Mouse (Mus musculus): ENCODE data around the gene Defb26. TPM values are rescaled to one million over a fixed set of nuclear protein-coding genes. Genes with fewer than 3 reads are reported as not detected.
A peak's percentile ranks its signal among the peaks of the same experiment; 100 is the strongest.

Defb26 gene
- total RNA-seq (2021): not detected in 2 replicates
- long read RNA-seq, experiment 1: 0 reads
- long read RNA-seq, experiment 2: 0 reads

DNA sequence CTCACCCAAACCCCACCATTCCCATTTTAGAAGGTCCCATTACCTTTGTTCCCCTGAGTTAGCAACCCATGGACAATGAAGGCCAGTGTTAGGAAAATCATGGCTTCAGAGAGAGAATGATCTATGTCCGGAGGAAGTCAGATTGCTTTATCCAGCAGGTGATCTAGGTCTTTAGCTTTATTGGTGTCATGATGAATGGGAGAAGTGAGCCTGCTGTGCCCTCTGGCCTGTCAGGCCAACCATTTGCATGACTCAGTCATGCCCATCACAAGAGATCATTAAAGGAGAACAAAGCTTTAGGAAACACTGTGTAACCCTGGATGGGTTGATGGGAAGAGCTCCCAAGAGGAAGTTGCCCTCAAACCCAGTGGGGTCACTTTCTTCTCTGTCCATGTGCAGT is at the start of gene Defb26:
Gene Defb26, minus strand, starts transcription at position 101 of the 400 bp plus-strand sequence.
- DNase-seq: no peak

DNA sequence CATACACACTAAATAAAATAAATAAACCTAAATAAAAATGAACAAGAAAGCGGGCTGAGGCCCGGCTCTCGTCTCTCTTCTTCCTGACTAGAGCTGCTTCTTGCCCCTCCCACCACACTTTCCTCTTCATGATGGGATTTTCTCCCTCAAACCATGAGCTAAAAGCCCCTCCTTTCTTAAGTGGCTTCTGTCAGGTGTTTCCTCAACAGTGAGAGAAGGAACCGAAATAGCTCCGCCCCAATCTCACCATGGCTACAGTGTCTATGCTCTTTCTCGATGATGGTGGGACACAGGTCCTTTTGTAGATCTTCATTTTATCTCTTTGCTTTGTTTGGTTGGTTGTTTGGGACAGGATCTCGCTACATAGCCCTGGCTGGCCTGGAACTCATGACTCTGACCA is 45.2 kb upstream of the Defb26 start:
- no peak for DNase-seq

DNA sequence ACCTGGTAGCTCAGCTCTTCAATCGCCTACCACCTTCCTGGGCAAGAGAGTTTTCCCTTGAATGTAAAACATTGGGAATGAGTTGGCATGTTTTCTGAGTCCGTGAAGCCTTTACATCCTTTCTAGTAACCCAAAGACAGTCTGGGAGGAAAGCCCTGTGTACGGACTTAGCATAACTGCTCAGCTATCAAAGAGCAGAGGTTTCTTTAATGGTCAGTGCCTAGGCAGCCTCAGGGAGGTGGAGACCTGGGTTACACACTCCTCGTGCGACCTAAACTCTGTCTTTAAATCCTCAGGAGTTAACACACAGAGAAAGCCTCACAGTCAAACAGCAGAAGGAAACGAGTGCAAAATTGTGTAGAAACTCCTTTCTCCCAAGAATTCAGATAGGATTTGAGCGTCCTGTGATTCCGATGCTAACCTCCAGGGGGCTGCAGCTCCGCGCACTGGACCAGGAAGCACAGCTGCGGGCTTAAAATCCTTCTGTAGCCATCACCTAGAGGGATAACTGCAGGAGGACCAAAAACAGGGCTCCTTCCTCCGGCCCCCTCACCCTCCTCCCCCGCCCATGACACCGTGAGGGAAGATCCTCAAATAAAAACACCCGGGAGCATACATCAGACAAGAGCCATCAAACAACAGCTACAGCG is 42.4 kb upstream of the Defb26 start:
- DNase-seq: peak; percentile 80

DNA sequence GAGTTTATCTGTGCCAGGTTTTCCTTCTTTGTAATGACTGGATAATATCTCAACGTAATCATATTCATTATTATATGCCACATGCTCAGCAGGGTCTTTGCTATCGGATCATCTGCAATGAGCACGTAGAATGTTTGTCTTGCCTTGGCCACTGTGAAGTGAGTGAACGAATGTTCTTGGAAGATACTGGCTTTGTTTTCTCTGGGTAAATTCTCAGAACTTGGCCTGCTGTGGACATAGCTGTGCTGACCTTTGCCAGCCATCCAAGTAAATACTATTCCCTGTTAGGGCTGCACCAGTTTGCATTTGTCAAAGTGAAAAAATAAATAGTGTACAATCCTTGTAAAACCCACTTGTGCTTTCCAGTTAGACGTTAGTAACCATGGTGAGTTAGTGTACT is 36.6 kb upstream of the Defb26 start:
- no peak for DNase-seq

DNA sequence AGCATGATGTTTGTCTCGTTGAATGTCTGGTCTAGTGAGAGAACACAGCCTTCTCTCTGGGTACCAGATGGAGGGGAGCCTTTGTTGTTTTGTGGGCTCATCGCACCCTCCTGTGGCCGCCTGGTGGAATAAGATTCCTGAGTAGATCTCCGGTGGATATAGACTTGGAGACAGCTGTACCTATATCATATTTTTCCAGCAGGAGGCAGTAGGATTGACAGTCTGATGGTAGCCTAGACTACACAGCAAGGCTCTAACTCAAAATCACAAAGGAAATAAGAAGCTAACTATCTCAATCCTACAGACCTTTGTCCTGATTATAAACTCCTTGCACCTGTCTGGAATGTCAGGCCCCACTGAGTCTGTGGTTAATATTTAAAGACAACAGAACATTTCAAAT is 33.2 kb upstream of the Defb26 start:
- peak; percentile 83 for DNase-seq

DNA sequence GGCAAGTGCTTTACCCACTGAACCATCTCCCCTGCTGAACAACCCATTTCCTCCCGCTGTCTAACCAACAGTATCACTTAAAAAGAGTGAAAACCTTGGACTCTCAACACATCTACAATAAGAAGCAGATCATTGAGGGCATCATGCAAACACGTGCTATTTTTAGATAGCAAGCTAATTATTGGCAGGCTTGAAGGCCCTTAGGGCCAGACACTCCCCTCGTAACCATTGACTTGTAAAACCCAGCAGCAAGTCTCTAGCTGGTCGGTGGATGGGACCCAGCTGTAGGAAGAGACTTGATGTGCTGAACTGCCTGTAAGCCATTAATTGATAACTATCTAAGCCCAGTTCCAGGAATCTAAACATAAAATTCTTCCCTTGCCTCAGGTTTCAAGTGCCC is 32.0 kb upstream of the Defb26 start:
- no peak for DNase-seq

DNA sequence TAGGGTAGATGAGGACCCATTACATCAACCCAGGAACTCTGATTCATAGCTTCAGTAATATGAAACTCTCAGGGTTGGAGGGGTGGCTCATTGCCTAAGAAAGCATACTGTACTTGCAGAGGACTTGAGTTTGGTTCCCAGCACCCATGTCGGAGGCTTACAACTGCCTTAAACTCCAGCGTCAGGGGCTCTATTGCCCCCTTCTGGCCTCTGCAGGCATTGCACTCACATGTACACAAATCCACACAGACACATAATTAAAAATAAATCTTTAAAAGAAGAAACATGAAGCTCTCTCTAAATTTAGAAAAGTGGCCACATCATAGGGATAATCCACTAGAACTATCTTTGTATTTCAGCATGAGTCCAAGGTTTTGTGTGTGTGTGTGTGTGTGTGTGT is 31.4 kb upstream of the Defb26 start:
- no peak for DNase-seq

DNA sequence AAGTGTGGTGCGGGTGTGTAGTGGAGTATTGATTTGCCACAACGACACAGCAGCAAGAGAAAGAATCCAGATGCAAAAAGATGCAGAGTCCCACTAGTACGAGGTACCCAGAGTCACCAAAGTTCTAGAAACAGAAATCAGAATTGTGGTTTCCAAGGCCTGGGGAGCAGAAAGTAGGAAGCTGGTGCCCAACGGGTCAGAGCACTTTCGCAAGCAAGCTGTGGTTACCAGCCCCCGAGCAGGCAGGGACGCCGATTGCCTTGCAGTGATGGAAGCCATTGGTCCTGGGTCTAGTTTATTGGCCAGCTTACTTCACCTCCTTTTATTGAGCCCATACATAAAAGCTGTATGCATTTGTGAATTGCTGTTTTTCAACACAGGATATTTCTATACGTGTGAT is 30.5 kb upstream of the Defb26 start:
- no peak for DNase-seq

DNA sequence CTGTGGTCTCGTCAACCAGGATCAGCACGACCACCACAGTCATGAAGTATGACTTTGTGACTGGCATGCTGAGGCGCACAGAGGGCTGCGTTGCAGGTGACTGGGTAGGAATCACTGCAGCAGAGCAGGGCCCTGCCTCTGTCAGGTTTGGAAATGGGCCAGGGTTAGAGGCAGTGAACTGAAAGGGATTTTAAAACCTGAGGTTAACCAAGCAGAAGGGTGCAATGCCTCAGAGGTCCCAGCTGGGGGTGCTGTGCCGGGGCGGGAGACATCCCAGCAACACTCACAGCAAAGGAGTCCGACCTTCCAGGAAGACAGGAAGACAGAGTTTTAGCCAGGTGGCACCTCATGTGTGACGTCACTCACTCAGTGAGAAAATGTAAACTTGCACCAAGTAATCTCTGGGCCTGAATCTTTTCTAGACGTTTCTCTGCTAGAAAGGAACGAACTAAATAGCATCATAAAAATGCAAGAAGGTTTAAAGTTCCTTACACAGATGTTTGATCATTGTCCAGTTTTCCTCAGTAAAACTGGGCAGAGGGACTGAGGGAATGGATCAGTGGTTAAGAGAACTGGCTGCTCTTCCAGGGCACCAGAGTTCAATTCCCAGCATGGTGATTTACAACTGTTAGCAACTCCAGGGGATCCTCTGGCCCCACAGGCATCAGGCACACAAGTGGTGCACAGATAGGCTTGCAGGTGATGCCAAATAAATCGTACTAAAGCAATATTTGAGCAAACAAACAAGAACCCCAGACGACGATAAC is 28.6 kb upstream of the Defb26 start, which contains the start of gene Defb29:
Gene Defb29, minus strand, starts transcription at position 155 of the 767 bp plus-strand sequence.
- DNase-seq: no peak

DNA sequence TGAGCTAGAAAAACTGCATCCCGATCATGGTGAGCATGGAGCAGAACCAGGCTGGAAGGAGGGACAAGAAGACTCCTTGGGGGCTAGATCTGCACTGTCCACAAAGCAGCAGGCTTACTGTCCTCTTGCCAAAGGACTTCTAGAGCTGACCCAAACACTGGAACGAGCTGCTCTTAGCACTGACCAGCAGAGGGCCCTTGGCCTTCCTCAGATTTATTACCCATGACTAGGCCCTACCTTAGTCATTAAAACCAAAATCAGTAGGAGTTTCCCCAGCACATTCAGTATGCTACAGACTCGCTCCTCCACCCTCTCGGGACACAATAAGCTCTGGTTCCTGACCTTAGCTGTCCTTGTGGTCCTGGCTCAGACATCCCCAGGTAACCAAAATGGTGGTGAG is 6.5 kb upstream of the Defb26 start, which contains the start of gene Defb28:
Gene Defb28, plus strand, starts transcription at position 275 of the 400 bp plus-strand sequence.
- peak; percentile 59 for DNase-seq

DNA sequence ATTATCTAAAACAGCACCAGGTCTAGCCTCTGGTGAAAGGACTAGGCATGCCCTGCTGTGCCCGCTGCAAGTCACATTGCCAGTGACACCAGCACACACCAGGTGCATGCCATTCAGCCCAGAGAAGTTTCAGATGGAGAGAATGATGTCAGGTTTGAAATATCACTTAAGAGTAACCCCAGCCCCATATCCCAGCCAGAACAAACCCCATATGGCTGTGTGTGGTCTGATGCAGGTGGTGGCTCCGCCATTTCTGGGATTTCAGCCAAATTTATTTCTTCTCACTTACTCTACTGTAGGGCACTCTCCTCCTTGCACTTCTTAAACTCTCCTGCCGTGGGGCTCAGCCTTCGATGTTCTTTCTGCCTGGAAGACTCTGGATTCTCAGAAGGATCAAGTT is 4.6 kb upstream of the Defb26 start:
- DNase-seq: no peak

DNA sequence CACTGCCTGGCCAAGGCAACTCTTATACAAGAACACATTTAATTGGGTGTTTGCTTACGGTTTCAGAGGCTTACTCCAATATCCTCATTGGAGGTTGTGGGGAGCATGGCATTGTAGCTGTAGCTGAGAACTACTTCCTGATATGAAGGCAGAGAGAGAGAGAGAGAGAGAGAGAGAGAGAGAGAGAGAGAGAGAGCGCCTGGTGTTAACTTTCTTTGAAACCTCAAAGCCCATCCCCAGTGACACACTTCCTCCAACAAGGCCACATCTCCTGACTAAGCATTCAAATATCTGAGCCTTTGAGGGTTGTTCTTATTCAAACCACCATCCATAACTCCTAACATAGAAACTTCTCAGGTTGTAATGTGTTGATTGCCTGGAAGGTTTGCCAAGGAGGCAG is 7.5 kb downstream of the Defb26 start:
- DNase-seq: no peak

DNA sequence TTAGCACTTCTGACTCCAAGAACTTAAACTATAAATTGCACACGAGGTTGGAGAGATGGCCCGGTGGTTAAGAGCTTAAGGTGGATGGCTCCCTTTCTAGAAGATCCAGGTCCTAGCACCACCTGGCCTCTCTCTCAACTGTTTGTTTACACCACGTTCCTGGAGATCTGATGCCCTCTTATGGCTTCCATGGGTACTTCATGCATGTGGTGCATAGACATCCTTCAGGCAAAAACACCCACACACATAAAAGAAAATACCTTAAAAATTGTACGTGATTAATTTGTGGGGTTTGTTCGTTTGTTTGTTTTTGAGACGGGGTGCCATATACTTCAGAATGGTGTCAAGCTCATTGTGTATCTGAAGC is 10.6 kb downstream of the Defb26 start:
- DNase-seq: no peak

DNA sequence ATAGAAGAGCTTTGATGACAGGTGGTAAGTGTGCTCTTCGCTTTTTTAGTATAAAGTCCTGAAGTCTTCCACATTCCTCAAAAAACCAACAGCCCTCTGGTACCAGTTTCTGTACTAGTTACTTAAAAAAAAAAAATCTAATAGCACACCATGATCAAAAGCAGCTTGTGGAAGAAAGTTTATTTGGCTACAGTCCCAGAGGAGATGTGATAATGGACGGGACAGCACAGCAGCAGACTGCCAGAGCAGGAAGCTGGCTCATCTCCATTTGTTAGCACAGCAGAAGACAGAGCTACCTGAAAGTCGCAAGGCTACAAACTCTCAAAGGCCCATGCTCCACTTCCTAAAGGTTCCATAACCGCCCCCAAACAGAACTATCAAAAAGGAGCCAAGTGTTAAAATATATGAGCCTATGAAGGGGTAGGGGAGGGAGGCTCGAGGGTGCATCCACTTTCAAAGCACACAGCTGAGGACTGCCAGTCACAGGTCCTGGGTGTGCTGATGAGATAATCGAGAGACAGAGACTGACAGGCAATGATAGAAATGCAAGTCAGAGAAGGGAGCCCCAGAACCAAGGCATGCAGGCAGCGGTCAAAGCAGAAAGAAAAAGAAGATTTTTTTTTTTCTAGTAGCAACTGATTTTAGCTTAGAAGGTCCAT is 11.2 kb downstream of the Defb26 start:
- DNase-seq: no peak

DNA sequence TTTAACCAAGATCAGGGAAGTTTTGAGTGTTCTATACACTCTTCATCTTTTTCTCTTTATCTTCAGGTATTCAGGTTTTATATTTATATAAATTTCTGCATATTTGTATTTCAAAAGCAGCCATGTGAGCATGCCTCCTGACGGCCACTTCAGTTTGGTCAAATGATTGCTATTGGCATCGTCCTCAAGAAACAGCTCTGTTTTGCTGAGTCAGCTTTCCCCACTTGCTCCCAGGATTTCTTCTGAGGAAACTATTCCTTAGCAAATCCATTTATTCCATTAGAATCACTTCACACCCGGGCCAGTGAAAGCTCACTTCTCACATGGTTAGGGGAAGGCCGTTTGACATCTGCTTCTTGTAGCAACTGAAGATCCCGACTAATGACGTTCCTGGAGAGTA is 13.5 kb downstream of the Defb26 start:
- no peak for DNase-seq

DNA sequence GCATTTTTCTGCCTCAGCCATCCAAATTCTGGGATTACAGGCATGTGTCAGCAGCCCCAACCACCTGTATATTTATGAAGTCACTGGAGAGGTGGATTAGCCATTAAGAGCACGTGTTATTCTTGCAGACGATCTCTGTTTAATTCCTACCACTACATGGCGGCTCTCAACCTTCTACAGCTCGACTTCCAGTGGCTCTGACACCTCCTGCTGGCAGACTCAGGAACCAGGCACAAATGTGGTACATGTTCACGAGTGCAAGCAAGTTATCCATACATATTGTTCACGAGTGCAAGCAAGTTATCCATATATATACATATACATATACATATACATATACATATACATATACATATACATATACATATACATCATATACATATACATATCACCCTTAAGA is 18.3 kb downstream of the Defb26 start:
- no peak for DNase-seq

DNA sequence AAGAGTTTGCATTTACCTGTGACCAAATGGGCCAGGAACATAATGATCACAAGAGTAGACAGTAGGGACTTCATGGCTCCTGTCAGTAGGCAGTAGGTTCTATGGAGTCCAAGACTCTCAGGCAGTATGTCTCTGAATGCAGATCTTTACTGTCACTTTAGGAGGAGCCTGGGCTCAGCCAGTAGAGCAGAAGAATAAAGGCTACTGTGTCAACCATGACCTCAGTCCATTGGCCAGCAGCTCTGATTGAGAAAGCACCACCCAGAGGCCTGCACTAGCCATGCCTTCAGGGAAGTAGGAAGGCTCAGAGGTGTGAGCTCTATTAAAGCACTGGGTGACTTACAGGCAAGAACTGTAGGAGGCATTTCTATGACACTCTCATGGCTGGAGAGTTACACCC is 21.5 kb downstream of the Defb26 start, which contains the start of gene Defb22:
Gene Defb22, minus strand, starts transcription at position 101 of the 400 bp plus-strand sequence.
- no peak for DNase-seq

DNA sequence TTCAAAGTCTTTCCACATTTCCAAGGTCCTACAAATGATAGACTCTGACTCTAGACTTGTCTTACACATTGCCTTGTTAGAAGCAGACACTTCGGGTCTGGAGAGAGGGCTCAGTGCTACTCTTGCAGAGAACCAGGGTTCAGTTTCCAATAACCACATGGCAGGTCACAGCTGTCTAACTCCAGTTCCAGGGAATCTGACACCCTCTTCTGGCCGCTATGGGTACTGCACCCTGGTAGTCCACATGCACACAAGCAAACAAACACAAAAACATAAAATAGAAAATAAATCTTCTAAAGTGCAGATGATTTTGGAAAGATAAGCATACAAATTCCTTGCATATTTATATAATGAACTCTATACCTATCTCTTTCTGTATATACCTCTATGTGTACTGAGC is 24.5 kb downstream of the Defb26 start:
- no peak for DNase-seq

DNA sequence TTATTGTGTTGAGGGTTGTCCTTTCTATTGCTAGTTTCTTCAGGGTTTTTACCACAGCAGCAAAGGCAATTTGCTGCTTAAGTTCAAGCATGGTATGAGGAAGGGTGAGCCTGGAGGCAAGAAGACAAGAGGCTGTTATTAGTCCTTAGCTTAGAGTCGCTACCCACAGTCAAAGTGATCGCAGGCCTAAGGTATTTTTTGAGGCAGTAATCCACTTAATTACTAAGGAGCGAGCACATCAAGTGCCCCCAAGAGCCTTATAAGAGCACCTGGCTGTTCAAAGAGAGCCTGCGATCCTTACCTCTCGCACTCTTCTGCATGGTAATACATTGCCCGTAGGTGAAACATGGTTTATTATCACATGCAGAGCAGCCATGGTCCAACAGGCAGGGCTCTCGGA is 29.8 kb downstream of the Defb26 start:
- DNase-seq: no peak

DNA sequence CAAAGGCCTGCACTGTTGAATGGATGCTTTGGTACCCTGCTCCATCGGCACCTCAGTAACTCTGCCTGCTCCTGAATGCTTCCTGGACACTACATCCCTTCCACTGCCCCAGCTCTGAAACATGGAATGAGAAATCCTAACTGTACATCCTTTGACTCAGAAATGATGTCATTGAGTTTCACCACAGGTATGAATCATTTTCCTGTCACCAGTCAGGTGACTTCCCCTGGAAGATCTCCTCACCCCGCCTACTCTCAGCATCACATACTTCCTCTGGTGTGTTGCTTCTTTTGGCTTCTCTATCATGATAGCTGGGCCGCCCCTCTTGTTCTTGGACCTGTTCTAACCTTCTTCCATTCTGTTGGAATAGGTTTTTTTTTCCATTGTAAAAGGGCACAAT is 30.6 kb downstream of the Defb26 start:
- no peak for DNase-seq

DNA sequence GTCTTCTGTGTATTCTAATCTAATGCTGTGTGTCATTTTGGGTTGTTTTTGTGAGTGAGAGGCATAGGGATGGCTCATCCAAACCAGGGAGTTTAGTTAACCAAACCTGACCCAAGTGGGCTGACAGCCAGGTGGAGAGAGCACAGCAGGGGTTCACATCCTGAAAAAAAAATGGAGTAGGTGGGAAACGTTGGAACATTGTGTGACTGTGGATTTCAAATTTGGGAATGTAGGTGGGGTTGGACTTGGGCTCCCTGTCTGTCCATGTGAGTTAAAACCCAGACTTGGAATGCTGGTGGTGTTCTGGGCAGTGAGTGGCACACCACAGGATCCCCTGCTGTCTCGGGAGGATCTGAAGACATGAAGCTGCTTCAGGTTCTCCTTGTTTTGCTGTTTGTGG is 34.7 kb downstream of the Defb26 start, which contains the start of gene Defb20:
Gene Defb20, plus strand, starts transcription at position 301 of the 400 bp plus-strand sequence.
- DNase-seq: no peak

DNA sequence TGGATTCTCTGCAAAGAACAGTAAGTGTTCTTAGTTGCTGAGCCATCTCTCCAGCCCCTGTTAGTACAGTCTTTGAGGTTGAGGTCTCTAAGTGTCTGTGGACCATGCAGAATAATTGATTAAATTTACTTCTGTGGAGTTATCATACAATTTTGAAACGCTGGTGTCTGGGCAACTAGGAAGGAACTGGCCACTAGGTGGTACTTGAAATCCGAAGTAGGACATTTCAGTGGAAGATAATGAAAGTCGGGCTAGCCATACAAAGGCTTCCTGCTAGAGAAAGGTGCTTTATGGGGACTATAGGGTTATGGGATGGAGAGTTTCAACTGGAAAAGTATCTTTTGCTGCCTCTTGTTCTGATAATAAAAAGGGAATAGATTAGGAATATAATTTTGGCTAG is 39.1 kb downstream of the Defb26 start:
- DNase-seq: no peak

DNA sequence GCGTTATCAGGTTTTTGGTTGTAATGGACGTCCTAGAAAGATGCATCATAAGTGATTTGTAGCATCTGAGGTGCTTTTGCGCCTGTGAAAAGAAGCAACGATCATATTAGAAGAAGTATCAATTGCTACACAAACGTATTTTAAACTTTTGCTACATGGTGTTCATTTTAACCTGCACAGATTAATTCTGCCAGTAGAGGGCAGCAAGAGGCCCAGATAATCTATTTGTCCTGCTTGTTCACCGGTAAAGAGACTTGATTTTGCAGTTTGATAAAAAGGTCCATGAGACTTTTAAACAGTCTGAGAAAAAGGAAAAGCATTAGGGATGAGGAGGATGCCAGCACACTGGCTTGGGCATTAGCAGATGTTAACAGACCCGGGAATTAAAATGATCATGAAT is 40.5 kb downstream of the Defb26 start:
- peak; percentile 58 for DNase-seq

Data from adrenal gland, postnatal 14 days (tissue).